Mouse (Mus musculus): ENCODE results near the gene Zbed6. TPM values are rescaled to one million over a fixed set of nuclear protein-coding genes. Genes with fewer than 3 reads are reported as not detected.

Gene Zbed6
- polyA plus RNA-seq, 1 experiment from 2014 or later = not detected

DNA sequence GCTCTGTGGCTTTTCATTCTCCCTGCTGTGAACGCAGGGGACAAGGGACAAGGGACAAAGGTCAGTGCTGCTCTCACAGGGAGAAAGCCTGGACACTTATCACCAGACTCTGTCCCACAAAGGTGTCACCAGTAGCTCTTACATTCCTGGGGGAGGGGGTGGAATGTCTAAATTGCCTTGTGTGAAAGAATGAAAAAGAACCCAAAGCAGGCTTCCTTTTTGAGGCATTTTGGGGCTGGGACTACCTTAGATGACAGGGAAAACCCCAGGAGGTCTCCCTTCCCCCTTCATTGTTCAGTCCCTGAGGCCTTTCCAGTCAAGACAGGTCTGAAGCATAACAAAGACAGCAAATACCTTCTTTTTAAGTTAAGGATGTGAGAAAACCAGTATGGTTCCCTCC is 33.6 kb upstream of the Zbed6 start:
- Histone ChIP-seq H3K36me3 (ENCODE audit: insufficient read depth, low read length) (no peaks in the 10 kb centered on the region), H3K4me1 (ENCODE audit: insufficient read depth, low read depth, low read length) (peaks cover 23% of the 10 kb centered on the region), H3K27me3 (replicated peaks; ENCODE audit: insufficient read depth, low read length) (no peaks in the 10 kb centered on the region), H3K4me2 (replicated peaks; ENCODE audit: low read depth, low read length) (no peak overlapping the region), H3K4me3 (ENCODE audit: low read depth, low read length) (no peak overlapping the region), H3K9ac (replicated peaks; ENCODE audit: low read depth) (no peak overlapping the region), H3K9me3 (ENCODE audit: low read length) (no peaks in the 10 kb centered on the region), H3K27ac (ENCODE audit: low read length) (peak overlapping the region; percentile 64; the same call in 1 of the 2 replicates)
- DNase-seq (ENCODE audit: low spot score) = peak; percentile 48
- TF ChIP-seq CTCF (IDR thresholded peaks at IDR 0.05) (no peak), EP300 (IDR thresholded peaks at IDR 0.05) (0 out of 2 replicates have a peak, but pooled peaks have one; percentile 31)
- 20% methylated on average over 1 of the region's 1 CpGs for WGBS
- peak; percentile 36 for ATAC-seq

DNA sequence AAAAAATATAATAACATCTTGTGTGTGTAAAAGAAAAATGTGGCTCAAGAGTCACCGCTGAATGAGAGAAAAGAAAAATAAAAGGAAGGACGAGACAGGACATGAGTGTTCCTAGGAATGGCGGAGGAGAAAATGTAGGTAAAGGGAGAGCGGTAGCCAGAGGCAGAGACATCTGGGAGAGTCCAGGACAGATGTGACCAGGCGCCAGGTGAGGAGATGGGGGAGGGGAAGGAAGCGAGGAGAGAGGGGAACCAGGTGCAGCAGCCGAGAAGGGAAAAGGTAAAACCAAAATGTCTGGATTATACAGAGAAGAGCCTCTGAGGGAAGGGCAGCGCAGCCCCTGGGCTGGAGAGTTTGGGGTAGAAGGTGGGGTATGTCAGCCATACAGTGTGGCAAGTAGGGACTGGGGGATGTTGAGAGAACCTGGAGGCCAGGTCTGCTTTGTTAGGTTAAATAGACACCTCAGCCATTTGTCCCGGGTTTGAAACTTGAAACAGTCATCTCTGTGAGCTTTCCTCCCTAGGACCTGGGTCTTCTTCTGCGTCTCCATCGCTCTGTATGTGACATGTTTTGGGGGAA is 32.9 kb upstream of the Zbed6 start:
- Histone ChIP-seq H3K4me2 (replicated peaks; ENCODE audit: low read depth, low read length) (no peak overlapping the region), H3K4me3 (ENCODE audit: low read depth, low read length) (no peak overlapping the region), H3K27ac (ENCODE audit: low read length) (no peak overlapping the region), H3K36me3 (ENCODE audit: insufficient read depth, low read length) (no peaks in the 10 kb centered on the region), H3K4me1 (ENCODE audit: insufficient read depth, low read depth, low read length) (peaks cover 23% of the 10 kb centered on the region), H3K9me3 (ENCODE audit: low read length) (no peaks in the 10 kb centered on the region), H3K27me3 (replicated peaks; ENCODE audit: insufficient read depth, low read length) (no peaks in the 10 kb centered on the region), H3K9ac (replicated peaks; ENCODE audit: low read depth) (no peak overlapping the region)
- no peak for DNase-seq (ENCODE audit: low spot score)
- TF ChIP-seq EP300 (IDR thresholded peaks at IDR 0.05) (no peak), CTCF (IDR thresholded peaks at IDR 0.05) (no peak)
- no peak for ATAC-seq
- WGBS = 68% methylated on average over 11 of the region's 11 CpGs

DNA sequence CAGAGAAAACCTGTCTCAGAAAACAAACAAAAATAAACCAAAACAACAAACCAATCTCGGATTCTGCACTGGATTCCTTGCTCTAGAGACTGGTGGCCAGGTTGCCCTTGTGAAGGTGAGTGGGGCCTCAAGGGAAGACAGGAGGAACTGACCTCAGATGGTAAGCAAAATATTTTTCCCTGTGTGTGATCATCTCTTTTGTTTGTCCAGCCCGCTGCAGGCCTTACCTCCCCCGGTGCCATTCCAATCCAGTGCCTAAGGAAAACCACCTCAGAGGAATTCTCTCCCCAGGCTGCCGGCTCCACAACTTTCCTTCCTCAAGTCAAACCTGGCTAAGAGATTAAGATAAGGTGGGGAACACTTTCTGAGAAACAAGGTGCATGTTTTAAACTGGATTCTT is 31.5 kb upstream of the Zbed6 start:
- H3K4me2 ChIP-seq (replicated peaks; ENCODE audit: low read depth, low read length) = no peak overlapping the region
- WGBS = 34% methylated on average over 4 of the region's 4 CpGs
- ATAC-seq (no peak), DNase-seq (ENCODE audit: low spot score) (no peak)
- no peaks in the 10 kb centered on the region for H3K9me3 ChIP-seq (ENCODE audit: low read length)
- no peak for TF ChIP-seq EP300 (IDR thresholded peaks at IDR 0.05)
- no peak for TF ChIP-seq CTCF (IDR thresholded peaks at IDR 0.05)
- H3K27me3 ChIP-seq (replicated peaks; ENCODE audit: insufficient read depth, low read length) = no peaks in the 10 kb centered on the region
- no peaks in the 10 kb centered on the region for H3K36me3 ChIP-seq (ENCODE audit: insufficient read depth, low read length)
- no peak overlapping the region for H3K4me3 ChIP-seq (ENCODE audit: low read depth, low read length)
- no peak overlapping the region for H3K9ac ChIP-seq (replicated peaks; ENCODE audit: low read depth)
- no peak overlapping the region for H3K27ac ChIP-seq (ENCODE audit: low read length)
- H3K4me1 ChIP-seq (ENCODE audit: insufficient read depth, low read depth, low read length) = peaks cover 23% of the 10 kb centered on the region

DNA sequence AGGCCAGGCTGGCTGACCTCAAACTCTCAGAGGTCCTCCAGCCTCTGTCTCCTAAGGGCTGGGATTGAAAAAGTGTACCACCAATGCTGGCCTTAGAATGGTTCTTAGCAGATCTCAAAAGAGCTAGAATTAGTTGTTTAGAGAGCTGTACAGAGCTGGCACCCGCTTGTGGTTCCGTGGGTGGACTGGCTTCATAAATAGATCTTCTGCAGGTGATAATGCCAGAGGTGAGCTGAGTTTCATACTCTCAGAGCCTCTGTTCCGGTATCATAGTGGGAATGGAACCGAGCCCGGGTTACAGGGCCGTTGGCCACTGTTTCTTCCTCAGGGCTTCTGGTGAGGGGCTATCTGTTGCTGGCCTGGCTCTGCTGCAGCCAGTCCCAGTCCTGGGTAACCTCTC is 30.4 kb upstream of the Zbed6 start:
- TF ChIP-seq EP300 (IDR thresholded peaks at IDR 0.05) = no peak

DNA sequence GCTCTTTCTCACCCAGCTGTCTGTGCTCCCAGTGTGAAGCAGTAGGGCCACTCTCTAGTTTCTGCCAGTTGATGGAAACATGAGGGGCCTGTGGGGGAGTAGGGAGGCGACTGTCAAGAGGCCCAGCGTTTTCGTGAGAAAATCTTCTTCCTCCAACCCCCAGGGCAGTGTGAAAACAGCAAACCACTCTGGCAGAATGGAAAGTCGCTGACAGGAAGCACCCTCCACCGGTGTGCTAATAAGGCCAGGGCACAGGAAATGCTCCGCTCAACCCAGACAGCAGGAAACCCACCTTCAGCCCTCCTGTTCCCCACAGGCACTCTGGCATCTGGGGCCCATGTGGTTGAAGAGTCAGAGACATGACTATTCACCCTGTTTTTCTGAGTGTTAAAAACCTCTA is 29.2 kb upstream of the Zbed6 start, which contains the start of gene Lax1:
TSS of gene Lax1 (minus strand) at position 212 of the 400 bp plus-strand sequence.
- Histone ChIP-seq H3K27me3 (replicated peaks; ENCODE audit: insufficient read depth, low read length) (no peaks in the 10 kb centered on the region), H3K4me1 (ENCODE audit: insufficient read depth, low read depth, low read length) (peaks cover 10% of the 10 kb centered on the region), H3K4me3 (ENCODE audit: low read depth, low read length) (no peak within 1 kb of the TSS), H3K9ac (replicated peaks; ENCODE audit: low read depth) (no peak within 1 kb of the TSS), H3K4me2 (replicated peaks; ENCODE audit: low read depth, low read length) (no peak within 1 kb of the TSS), H3K27ac (ENCODE audit: low read length) (no peak within 1 kb of the TSS), H3K9me3 (ENCODE audit: low read length) (no peaks in the 10 kb centered on the region), H3K36me3 (ENCODE audit: insufficient read depth, low read length) (no peaks in the 10 kb centered on the region)
- DNase-seq (ENCODE audit: low spot score) (no peak), ATAC-seq (no peak)
- 14% methylated on average over 6 of the region's 6 CpGs for WGBS
- TF ChIP-seq CTCF (IDR thresholded peaks at IDR 0.05) (no peak), EP300 (IDR thresholded peaks at IDR 0.05) (no peak)

More for the DNA sequence above, 30.4 kb upstream of the Zbed6 start:
- DNase-seq (ENCODE audit: low spot score) (no peak), ATAC-seq (no peak)
- no peaks in the 10 kb centered on the region for H3K9me3 ChIP-seq (ENCODE audit: low read length)
- 95% methylated on average over 6 of the region's 6 CpGs for WGBS
- H3K36me3 ChIP-seq (ENCODE audit: insufficient read depth, low read length) = no peaks in the 10 kb centered on the region
- H3K4me3 ChIP-seq (ENCODE audit: low read depth, low read length) = no peak overlapping the region
- H3K4me1 ChIP-seq (ENCODE audit: insufficient read depth, low read depth, low read length) = peaks cover 17% of the 10 kb centered on the region
- H3K27me3 ChIP-seq (replicated peaks; ENCODE audit: insufficient read depth, low read length) = no peaks in the 10 kb centered on the region
- no peak overlapping the region for H3K4me2 ChIP-seq (replicated peaks; ENCODE audit: low read depth, low read length)
- H3K27ac ChIP-seq (ENCODE audit: low read length) = no peak overlapping the region
- H3K9ac ChIP-seq (replicated peaks; ENCODE audit: low read depth) = no peak overlapping the region

DNA sequence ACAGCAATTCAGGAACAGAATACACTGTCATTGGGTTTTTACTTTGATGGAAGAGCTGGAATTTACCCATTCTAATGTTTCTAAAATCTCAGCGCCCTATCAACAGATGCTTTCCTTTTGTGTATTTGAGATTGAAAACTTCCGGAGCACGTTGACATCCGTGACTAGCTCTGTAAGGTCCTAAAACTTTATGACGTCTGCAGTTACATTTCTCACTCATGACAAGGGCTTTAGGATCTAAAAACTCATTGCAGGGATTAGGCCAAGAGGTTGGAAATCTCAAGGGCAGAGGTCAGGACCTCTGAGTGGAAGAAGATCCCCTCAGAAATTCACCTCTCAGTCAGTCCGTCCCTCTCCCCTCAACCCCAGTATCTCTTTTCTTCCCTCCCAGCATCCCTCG is 27.6 kb upstream of the Zbed6 start:
- no peaks in the 10 kb centered on the region for H3K9me3 ChIP-seq (ENCODE audit: low read length)
- H3K9ac ChIP-seq (replicated peaks; ENCODE audit: low read depth) = no peak overlapping the region
- ATAC-seq = no peak
- H3K27ac ChIP-seq (ENCODE audit: low read length) = no peak overlapping the region
- H3K27me3 ChIP-seq (replicated peaks; ENCODE audit: insufficient read depth, low read length) = no peaks in the 10 kb centered on the region
- TF ChIP-seq EP300 (IDR thresholded peaks at IDR 0.05) (no peak), CTCF (IDR thresholded peaks at IDR 0.05) (no peak)
- no peaks in the 10 kb centered on the region; the same call in 1 of the 2 replicates for H3K4me1 ChIP-seq (ENCODE audit: insufficient read depth, low read depth, low read length)
- no peaks in the 10 kb centered on the region for H3K36me3 ChIP-seq (ENCODE audit: insufficient read depth, low read length)
- H3K4me2 ChIP-seq (replicated peaks; ENCODE audit: low read depth, low read length) = no peak overlapping the region
- no peak for DNase-seq (ENCODE audit: low spot score)
- H3K4me3 ChIP-seq (ENCODE audit: low read depth, low read length) = no peak overlapping the region
- WGBS = 71% methylated on average over 7 of the region's 7 CpGs

All from lung, postnatal 0 days (tissue).